Mouse (Mus musculus) limb, embryonic 14.5 days (tissue): ENCODE measurements at regions not wholly inside any gene's neighbourhood (a gene's known extent, or its start where the extent isn't known, plus 50 kb on each side); places are given as distances from the start of the nearest gene placed in this dataset.

ENCODE experiments used
- ATAC-seq: fragments of 200-750 bp; cut with Nextera tagmentation; 2 replicates; pipeline ENCODE4 v1.8.0; 2017; ENCODE audit warnings: low read depth, moderate number of reproducible peaks, moderate TSS enrichment; ENCODE audit not compliant: low FRiP score
- DNase-seq: peaks from one replicate; pipeline ENCODE4 v3.0.0-alpha.2; 2015; ENCODE audit warnings: low spot score
- H3K27ac ChIP-seq: fragments of 300-500 bp; sonication (generic); replicated peaks from 2 replicates; pipeline ENCODE4 v1.5.1; 2014; ENCODE audit warnings: low read depth, mild to moderate bottlenecking, low read length, moderate library complexity, mixed read lengths
- H3K27me3 ChIP-seq: fragments of 300-500 bp; sonication (generic); 2 replicates; pipeline ENCODE4 v1.6.1; 2014; ENCODE audit warnings: low read length, mixed read lengths; ENCODE audit not compliant: control insufficient read depth, insufficient read depth
- H3K36me3 ChIP-seq: fragments of 300-500 bp; sonication (generic); 2 replicates; pipeline ENCODE4 v1.6.1; 2014; ENCODE audit warnings: mild to moderate bottlenecking, low read length, moderate library complexity, mixed read lengths; ENCODE audit not compliant: control insufficient read depth, insufficient read depth
- H3K4me1 ChIP-seq: fragments of 300-500 bp; sonication (generic); 2 replicates; pipeline ENCODE4 v1.6.1; 2014; ENCODE audit warnings: antibody characterized with exemption, low read length, mixed read lengths; ENCODE audit not compliant: control insufficient read depth, insufficient read depth
- H3K4me2 ChIP-seq: fragments of 300-500 bp; sonication (generic); replicated peaks from 2 replicates; pipeline ENCODE4 v1.6.1; 2014; ENCODE audit warnings: low read depth, mild to moderate bottlenecking, low read length, moderate library complexity; ENCODE audit not compliant: severe bottlenecking
- H3K4me3 ChIP-seq: fragments of 300-500 bp; sonication (generic); replicated peaks from 2 replicates; pipeline ENCODE4 v1.5.1; 2014; ENCODE audit warnings: low read length
- H3K9ac ChIP-seq: fragments of 300-500 bp; sonication (generic); 2 replicates; pipeline ENCODE4 v1.6.1; 2014; ENCODE audit warnings: mild to moderate bottlenecking, low read depth, low read length, moderate library complexity; ENCODE audit not compliant: severe bottlenecking
- H3K9me3 ChIP-seq: fragments of 300-500 bp; sonication (generic); 2 replicates; pipeline ENCODE4 v1.6.1; 2016; ENCODE audit warnings: low read length; ENCODE audit not compliant: control insufficient read depth
- POLR2A ChIP-seq: fragments of 200-500 bp; IDR thresholded peaks from 2 replicates; pipeline ENCODE4 v1.8.0; 2012; ENCODE audit warnings: inconsistent platforms, mild to moderate bottlenecking, moderate library complexity, borderline replicate concordance; ENCODE audit not compliant: insufficient read depth, insufficient read length; ENCODE audit errors: extremely low read depth
- WGBS: fragments of 180-500 bp; shearing (Covaris S2); extraction: QIAGEN DNeasy Blood & Tissue Kit; methylation state at CpG from one replicate; pipeline ENCODE4 v1.1.7; 2014; 5-methylcytosine and 5-hydroxymethylcytosine counted together

DNA sequence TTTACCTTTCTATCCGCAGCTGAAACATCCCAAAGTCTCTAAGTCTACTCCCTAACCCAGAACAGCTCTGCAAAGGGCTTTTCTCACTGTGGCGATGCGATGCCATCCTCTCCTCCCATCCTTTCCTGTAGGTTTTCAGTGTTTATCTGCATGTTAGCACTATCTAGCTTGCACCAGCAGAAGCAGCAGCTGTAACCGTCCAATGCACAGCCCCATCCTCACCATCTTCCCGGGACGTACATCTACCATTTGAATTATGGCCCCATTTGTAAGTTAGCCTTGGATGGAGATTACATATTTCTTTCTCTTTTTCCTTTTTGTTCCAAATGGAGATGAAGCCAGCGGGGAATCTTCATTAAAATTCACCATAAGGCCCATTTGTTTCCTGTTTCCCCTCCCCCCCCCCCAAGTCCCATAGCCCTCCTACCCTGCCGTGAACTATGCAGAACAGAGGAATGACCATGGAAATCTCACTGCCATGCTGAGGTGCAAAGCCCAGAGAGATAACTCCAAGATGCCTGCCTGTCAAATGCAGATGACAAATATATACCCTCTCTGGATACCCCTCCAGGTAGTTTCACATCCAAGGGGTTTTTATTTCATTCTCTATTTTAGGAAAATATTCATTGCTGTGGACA lies 525.5 kb upstream of the Id4 start:
- no peak for ATAC-seq
- WGBS = 75% methylated on average over 8 of the region's 8 CpGs
- H3K4me3 ChIP-seq = no peak overlapping the region

GRCm38 (mm10) chr13:47748906-47749305 lies 512.1 kb upstream of the Id4 start:
- Histone ChIP-seq H3K27me3 (no peaks in the 10 kb centered on the region), H3K4me3 (no peak overlapping the region), H3K9ac (no peak overlapping the region), H3K4me1 (no peaks in the 10 kb centered on the region), H3K9me3 (no peaks in the 10 kb centered on the region), H3K36me3 (no peaks in the 10 kb centered on the region), H3K27ac (no peak overlapping the region), H3K4me2 (no peak overlapping the region)
- no peak for TF ChIP-seq POLR2A
- DNase-seq = no peak
- ATAC-seq = no peak

More for the DNA sequence above, 525.5 kb upstream of the Id4 start:
- DNase-seq = no peak
- Histone ChIP-seq H3K27me3 (no peaks in the 10 kb centered on the region), H3K4me2 (no peak overlapping the region), H3K9me3 (no peaks in the 10 kb centered on the region), H3K4me1 (no peaks in the 10 kb centered on the region), H3K36me3 (no peaks in the 10 kb centered on the region), H3K27ac (no peak overlapping the region), H3K9ac (no peak overlapping the region)
- TF ChIP-seq POLR2A = no peak

- H3K27ac ChIP-seq = no peak overlapping the region
- no peaks in the 10 kb centered on the region for H3K27me3 ChIP-seq
- peak; percentile 60; the same call in 1 of the 2 replicates for ATAC-seq
- WGBS = 17% methylated on average over 2 of the region's 2 CpGs
- H3K4me1 ChIP-seq = no peaks in the 10 kb centered on the region
- no peak for TF ChIP-seq POLR2A
- no peak overlapping the region for H3K9ac ChIP-seq
- no peaks in the 10 kb centered on the region for H3K36me3 ChIP-seq
- no peak overlapping the region for H3K4me3 ChIP-seq
- no peak overlapping the region for H3K4me2 ChIP-seq
- H3K9me3 ChIP-seq = no peaks in the 10 kb centered on the region
- DNase-seq = peak; percentile 50
These were observed 510.0 kb upstream of the Id4 start for GRCm38 (mm10) chr13:47751033-47751432.

DNA sequence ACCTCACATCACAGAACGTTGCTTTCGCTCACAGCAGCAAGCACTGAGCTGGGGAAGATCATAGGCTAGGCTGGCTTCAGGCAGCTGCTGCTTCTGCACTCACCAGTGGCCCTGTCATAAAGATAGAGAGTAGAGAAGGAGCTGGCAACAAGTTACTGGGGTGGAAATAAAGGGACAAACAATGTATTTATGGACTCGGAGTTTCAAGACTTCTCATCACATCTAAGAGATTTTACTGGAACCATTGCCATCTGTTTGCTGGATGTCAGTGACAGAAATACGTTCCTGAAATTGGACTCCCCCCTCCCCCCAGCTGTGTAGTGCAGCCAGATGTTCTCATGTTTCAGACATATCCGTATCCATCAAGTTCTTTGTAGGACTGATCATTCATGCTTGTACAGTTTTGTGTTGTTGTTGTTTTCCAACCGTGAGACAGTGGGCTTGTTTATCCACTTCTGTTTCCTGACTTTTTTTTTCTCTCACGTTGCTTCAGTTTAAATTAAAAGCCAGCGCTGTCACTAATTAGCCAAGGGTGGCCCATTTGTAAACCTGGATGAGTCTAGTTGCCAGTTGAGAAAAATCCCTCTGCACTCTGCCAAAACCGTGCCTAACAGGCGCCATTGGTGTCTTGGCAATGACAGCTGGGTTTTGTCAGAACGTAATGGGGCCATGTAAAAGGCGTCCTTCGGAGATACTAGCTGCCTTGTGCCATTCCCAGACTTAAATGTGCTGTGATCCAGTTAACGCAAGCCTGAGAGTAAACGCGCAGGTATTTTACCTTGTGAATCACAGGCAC lies 496.0 kb upstream of the Id4 start:
- Histone ChIP-seq H3K4me3 (no peak overlapping the region), H3K4me2 (no peak overlapping the region), H3K27ac (no peak overlapping the region; the same call in 1 of the 2 replicates), H3K9ac (no peak overlapping the region), H3K9me3 (no peaks in the 10 kb centered on the region), H3K36me3 (no peaks in the 10 kb centered on the region), H3K27me3 (no peaks in the 10 kb centered on the region), H3K4me1 (peaks cover 20% of the 10 kb centered on the region)
- no peak for TF ChIP-seq POLR2A
- WGBS = 37% methylated on average over 16 of the region's 16 CpGs
- peak; percentile 60 for DNase-seq
- peak; percentile 50; the same call in 1 of the 2 replicates for ATAC-seq

- ATAC-seq (peak; percentile 67; the same call in 1 of the 2 replicates), DNase-seq (peak; percentile 55)
- no peak for TF ChIP-seq POLR2A
- Histone ChIP-seq H3K9me3 (no peaks in the 10 kb centered on the region), H3K4me1 (peaks cover 20% of the 10 kb centered on the region), H3K4me3 (no peak overlapping the region), H3K36me3 (no peaks in the 10 kb centered on the region), H3K4me2 (no peak overlapping the region), H3K9ac (no peak overlapping the region), H3K27me3 (no peaks in the 10 kb centered on the region), H3K27ac (no peak overlapping the region)
- 40% methylated on average over 9 of the region's 9 CpGs for WGBS
These were observed 492.0 kb upstream of the Id4 start for GRCm38 (mm10) chr13:47768963-47769527.
